Mouse (Mus musculus): ENCODE data around the gene Ccdc12. TPM values are rescaled to one million over a fixed set of nuclear protein-coding genes. Genes with fewer than 3 reads are reported as not detected.
A peak's percentile ranks its signal among the peaks of the same experiment; 100 is the strongest.

Gene Ccdc12
- polyA plus RNA-seq, 1 experiment from 2014 or later: 200 TPM

- 0 out of 2 replicates have a peak, but pooled peaks have one; percentile 30 for ATAC-seq
- DNase-seq (ENCODE audit: low spot score): no peak
- Histone ChIP-seq H3K9me3 (ENCODE audit: low read length) (no peaks in the 10 kb centered on the region), H3K36me3 (ENCODE audit: insufficient read depth, low read length) (no peaks in the 10 kb centered on the region), H3K27ac (ENCODE audit: low read length) (no peak overlapping the region), H3K9ac (replicated peaks; ENCODE audit: low read depth) (no peak overlapping the region), H3K27me3 (replicated peaks; ENCODE audit: insufficient read depth, low read length) (no peaks in the 10 kb centered on the region), H3K4me3 (ENCODE audit: low read depth, low read length) (no peak overlapping the region), H3K4me1 (ENCODE audit: insufficient read depth, low read depth, low read length) (no peaks in the 10 kb centered on the region; the same call in none of the 2 replicates), H3K4me2 (replicated peaks; ENCODE audit: low read depth, low read length) (no peak overlapping the region)
- 22% methylated on average over 14 of the region's 14 CpGs for WGBS
- no peak for TF ChIP-seq CTCF (IDR thresholded peaks at IDR 0.05)
- TF ChIP-seq EP300 (IDR thresholded peaks at IDR 0.05): no peak
These were observed 94.3 kb downstream of the Ccdc12 start for GRCm38 (mm10) chr9:110750404-110751187.

GRCm38 (mm10) chr9:110751412-110751811 lies 95.1 kb downstream of the Ccdc12 start:
- no peak overlapping the region for H3K4me2 ChIP-seq (replicated peaks; ENCODE audit: low read depth, low read length)

GRCm38 (mm10) chr9:110752917-110753435 lies 96.7 kb downstream of the Ccdc12 start:
- Histone ChIP-seq H3K4me3 (ENCODE audit: low read depth, low read length) (no peak overlapping the region), H3K27ac (ENCODE audit: low read length) (no peak overlapping the region), H3K4me1 (ENCODE audit: insufficient read depth, low read depth, low read length) (no peaks in the 10 kb centered on the region; the same call in none of the 2 replicates), H3K4me2 (replicated peaks; ENCODE audit: low read depth, low read length) (no peak overlapping the region), H3K9ac (replicated peaks; ENCODE audit: low read depth) (no peak overlapping the region), H3K9me3 (ENCODE audit: low read length) (no peaks in the 10 kb centered on the region), H3K36me3 (ENCODE audit: insufficient read depth, low read length) (no peaks in the 10 kb centered on the region), H3K27me3 (replicated peaks; ENCODE audit: insufficient read depth, low read length) (no peaks in the 10 kb centered on the region)
- WGBS: 78% methylated on average over 4 of the region's 4 CpGs
- DNase-seq (ENCODE audit: low spot score) (no peak), ATAC-seq (no peak)
- TF ChIP-seq CTCF (IDR thresholded peaks at IDR 0.05) (no peak), EP300 (IDR thresholded peaks at IDR 0.05) (no peak)

More at GRCm38 (mm10) chr9:110751412-110751811, 95.1 kb downstream of the Ccdc12 start:
- Histone ChIP-seq H3K4me3 (ENCODE audit: low read depth, low read length) (no peak overlapping the region), H3K9ac (replicated peaks; ENCODE audit: low read depth) (no peak overlapping the region), H3K4me1 (ENCODE audit: insufficient read depth, low read depth, low read length) (no peaks in the 10 kb centered on the region; the same call in none of the 2 replicates), H3K9me3 (ENCODE audit: low read length) (no peaks in the 10 kb centered on the region), H3K36me3 (ENCODE audit: insufficient read depth, low read length) (no peaks in the 10 kb centered on the region), H3K27ac (ENCODE audit: low read length) (no peak overlapping the region), H3K27me3 (replicated peaks; ENCODE audit: insufficient read depth, low read length) (no peaks in the 10 kb centered on the region)
- 71% methylated on average over 5 of the region's 5 CpGs for whole genome bisulfite sequencing
- DNase-seq (ENCODE audit: low spot score): no peak
- TF ChIP-seq CTCF (IDR thresholded peaks at IDR 0.05) (no peak), EP300 (IDR thresholded peaks at IDR 0.05) (no peak)
- no peak for ATAC-seq

GRCm38 (mm10) chr9:110753773-110754172 lies 97.5 kb downstream of the Ccdc12 start:
- H3K36me3 ChIP-seq (ENCODE audit: insufficient read depth, low read length): no peaks in the 10 kb centered on the region
- H3K27me3 ChIP-seq (replicated peaks; ENCODE audit: insufficient read depth, low read length): no peaks in the 10 kb centered on the region
- no peak for TF ChIP-seq EP300 (IDR thresholded peaks at IDR 0.05)
- no peak for TF ChIP-seq CTCF (IDR thresholded peaks at IDR 0.05)
- no peak overlapping the region for H3K9ac ChIP-seq (replicated peaks; ENCODE audit: low read depth)
- H3K4me1 ChIP-seq (ENCODE audit: insufficient read depth, low read depth, low read length): no peaks in the 10 kb centered on the region; the same call in none of the 2 replicates
- DNase-seq (ENCODE audit: low spot score) (no peak), ATAC-seq (no peak)
- no peak overlapping the region for H3K4me2 ChIP-seq (replicated peaks; ENCODE audit: low read depth, low read length)
- no peak overlapping the region for H3K27ac ChIP-seq (ENCODE audit: low read length)
- no peaks in the 10 kb centered on the region for H3K9me3 ChIP-seq (ENCODE audit: low read length)
- no peak overlapping the region for H3K4me3 ChIP-seq (ENCODE audit: low read depth, low read length)
- 67% methylated on average over 4 of the region's 4 CpGs for WGBS

GRCm38 (mm10) chr9:110757816-110758215 lies 101.5 kb downstream of the Ccdc12 start:
- Histone ChIP-seq H3K4me2 (replicated peaks; ENCODE audit: low read depth, low read length) (no peak overlapping the region), H3K36me3 (ENCODE audit: insufficient read depth, low read length) (no peaks in the 10 kb centered on the region), H3K27ac (ENCODE audit: low read length) (no peak overlapping the region), H3K4me3 (ENCODE audit: low read depth, low read length) (no peak overlapping the region), H3K27me3 (replicated peaks; ENCODE audit: insufficient read depth, low read length) (no peaks in the 10 kb centered on the region), H3K9me3 (ENCODE audit: low read length) (no peaks in the 10 kb centered on the region), H3K9ac (replicated peaks; ENCODE audit: low read depth) (no peak overlapping the region), H3K4me1 (ENCODE audit: insufficient read depth, low read depth, low read length) (no peaks in the 10 kb centered on the region)
- TF ChIP-seq EP300 (IDR thresholded peaks at IDR 0.05) (no peak), CTCF (IDR thresholded peaks at IDR 0.05) (no peak)
- 80% methylated on average over 5 of the region's 5 CpGs for WGBS
- DNase-seq (ENCODE audit: low spot score) (no peak), ATAC-seq (no peak)

- H3K36me3 ChIP-seq (ENCODE audit: insufficient read depth, low read length): no peaks in the 10 kb centered on the region
- TF ChIP-seq CTCF (IDR thresholded peaks at IDR 0.05): no peak
- TF ChIP-seq EP300 (IDR thresholded peaks at IDR 0.05): no peak
- H3K4me3 ChIP-seq (ENCODE audit: low read depth, low read length): no peak overlapping the region
- H3K9ac ChIP-seq (replicated peaks; ENCODE audit: low read depth): no peak overlapping the region
- H3K27me3 ChIP-seq (replicated peaks; ENCODE audit: insufficient read depth, low read length): no peaks in the 10 kb centered on the region; the same call in 1 of the 2 replicates
- H3K9me3 ChIP-seq (ENCODE audit: low read length): no peaks in the 10 kb centered on the region
- no peak overlapping the region for H3K4me2 ChIP-seq (replicated peaks; ENCODE audit: low read depth, low read length)
- H3K4me1 ChIP-seq (ENCODE audit: insufficient read depth, low read depth, low read length): no peaks in the 10 kb centered on the region
- 46% methylated on average over 8 of the region's 8 CpGs for WGBS
- H3K27ac ChIP-seq (ENCODE audit: low read length): no peak overlapping the region
- peak; percentile 17 for DNase-seq (ENCODE audit: low spot score)
- peak; percentile 48; the same call in 1 of the 2 replicates for ATAC-seq
These were observed 102.3 kb downstream of the Ccdc12 start for GRCm38 (mm10) chr9:110758605-110759004.

All from lung, postnatal 0 days (tissue).